Mouse (Mus musculus): ENCODE results near the gene H2al1h.
"Not testable (repeated sequence)": the region's sequence is repeated elsewhere in the genome, so short reads cannot be mapped to it uniquely, and the experiment has no call there.

Gene H2al1h

GRCm38 (mm10) chrX:11321192-11321591, at the start of gene H2al1h:
H2al1h (plus strand) TSS chrX:11321492.
- not testable (repeated sequence) for DNase-seq

- DNase-seq, result no peak
Measured at GRCm38 (mm10) chrX:11273190-11273589, 48.1 kb upstream of the H2al1h start.

GRCm38 (mm10) chrX:11277083-11277482, 44.2 kb upstream of the H2al1h start:
- no peak for DNase-seq

- no peak for DNase-seq
Measured at GRCm38 (mm10) chrX:11280741-11281140, 40.6 kb upstream of the H2al1h start.

GRCm38 (mm10) chrX:11288306-11288882, 32.9 kb upstream of the H2al1h start:
- DNase-seq, result peak; percentile 19

GRCm38 (mm10) chrX:11289244-11289643, 32.0 kb upstream of the H2al1h start:
- no peak for DNase-seq

- not testable (repeated sequence) for DNase-seq
Measured at GRCm38 (mm10) chrX:11298957-11299356, 22.3 kb upstream of the H2al1h start, which contains the start of gene H2al1a. H2al1a (plus strand) TSS chrX:11299257.

- DNase-seq, result not testable (repeated sequence)
Measured at GRCm38 (mm10) chrX:11302132-11302531, 19.2 kb upstream of the H2al1h start, which contains the start of gene H2al1b. H2al1b (plus strand) TSS chrX:11302432.

- not testable (repeated sequence) for DNase-seq
Measured at GRCm38 (mm10) chrX:11305355-11305754, 15.9 kb upstream of the H2al1h start, which contains the start of gene H2al1c. H2al1c (plus strand) TSS chrX:11305655.

GRCm38 (mm10) chrX:11308524-11308923, 12.8 kb upstream of the H2al1h start, which contains the start of gene H2al1d:
H2al1d (plus strand) TSS chrX:11308824.
- not testable (repeated sequence) for DNase-seq

GRCm38 (mm10) chrX:11311634-11312033, 9.7 kb upstream of the H2al1h start, which contains the start of gene H2al1e:
H2al1e (plus strand) TSS chrX:11311934.
- not testable (repeated sequence) for DNase-seq

GRCm38 (mm10) chrX:11314858-11315257, 6.4 kb upstream of the H2al1h start, which contains the start of gene H2al1f:
H2al1f (plus strand) TSS chrX:11315158.
- not testable (repeated sequence) for DNase-seq

- not testable (repeated sequence) for DNase-seq
Measured at GRCm38 (mm10) chrX:11317956-11318355, 3.3 kb upstream of the H2al1h start, which contains the start of gene H2al1g. H2al1g (plus strand) TSS chrX:11318256.

GRCm38 (mm10) chrX:11324359-11324758, 3.1 kb downstream of the H2al1h start, which contains the start of gene H2al1i:
H2al1i (plus strand) TSS chrX:11324659.
- not testable (repeated sequence) for DNase-seq

- not testable (repeated sequence) for DNase-seq
Measured at GRCm38 (mm10) chrX:11327522-11327921, 6.2 kb downstream of the H2al1h start, which contains the start of gene H2al1j. H2al1j (plus strand) TSS chrX:11327822.

GRCm38 (mm10) chrX:11345762-11346161, 24.5 kb downstream of the H2al1h start:
- no peak for DNase-seq

GRCm38 (mm10) chrX:11346756-11347155, 25.5 kb downstream of the H2al1h start:
- no peak for DNase-seq

GRCm38 (mm10) chrX:11360823-11361222, 39.5 kb downstream of the H2al1h start:
- no peak for DNase-seq

- DNase-seq, result no peak
Measured at GRCm38 (mm10) chrX:11361261-11361660, 40.0 kb downstream of the H2al1h start.

GRCm38 (mm10) chrX:11363890-11364289, 42.6 kb downstream of the H2al1h start:
- DNase-seq, result no peak

GRCm38 (mm10) chrX:11365151-11365550, 43.9 kb downstream of the H2al1h start:
- DNase-seq, result no peak

Data from kidney, postnatal 14 days (tissue).